Mouse (Mus musculus) myocyte (in vitro differentiated cells): ENCODE measurements around the gene Avp.

Experiments
- CEBPB ChIP-seq: IDR thresholded peaks from 2 replicates; pipeline ENCODE4 v1.6.1; 2011; ENCODE audit warnings: mild to moderate bottlenecking, moderate library complexity; ENCODE audit not compliant: poor library complexity, insufficient read depth, severe bottlenecking
- MAX ChIP-seq: IDR thresholded peaks from one replicate; pipeline ENCODE4 v1.6.1; 2011; ENCODE audit warnings: low read depth, mild to moderate bottlenecking, control low read depth
- POLR2A ChIP-seq: IDR thresholded peaks from one replicate; pipeline ENCODE4 v1.6.1; 2011; ENCODE audit warnings: low read depth, mild to moderate bottlenecking, control low read depth, moderate library complexity; ENCODE audit not compliant: insufficient read length
- POLR2AphosphoS2 ChIP-seq: IDR thresholded peaks from one replicate; pipeline ENCODE4 v1.6.1; 2011; ENCODE audit warnings: low read depth, control low read depth; ENCODE audit not compliant: insufficient read length
- SRF ChIP-seq: IDR thresholded peaks from one replicate; pipeline ENCODE4 v1.6.1; 2011; ENCODE audit warnings: low read depth; ENCODE audit not compliant: control insufficient read depth, insufficient read length

- TF ChIP-seq POLR2A (no peak), MAX (no peak), POLR2AphosphoS2 (no peak), CEBPB (no peak), SRF (no peak)
Measured at GRCm38 (mm10) chr2:130578148-130578547, 4.2 kb downstream of the Avp start.
